8 mouse cellular contexts compared by ENCODE assay signal in the genomic region with DNA sequence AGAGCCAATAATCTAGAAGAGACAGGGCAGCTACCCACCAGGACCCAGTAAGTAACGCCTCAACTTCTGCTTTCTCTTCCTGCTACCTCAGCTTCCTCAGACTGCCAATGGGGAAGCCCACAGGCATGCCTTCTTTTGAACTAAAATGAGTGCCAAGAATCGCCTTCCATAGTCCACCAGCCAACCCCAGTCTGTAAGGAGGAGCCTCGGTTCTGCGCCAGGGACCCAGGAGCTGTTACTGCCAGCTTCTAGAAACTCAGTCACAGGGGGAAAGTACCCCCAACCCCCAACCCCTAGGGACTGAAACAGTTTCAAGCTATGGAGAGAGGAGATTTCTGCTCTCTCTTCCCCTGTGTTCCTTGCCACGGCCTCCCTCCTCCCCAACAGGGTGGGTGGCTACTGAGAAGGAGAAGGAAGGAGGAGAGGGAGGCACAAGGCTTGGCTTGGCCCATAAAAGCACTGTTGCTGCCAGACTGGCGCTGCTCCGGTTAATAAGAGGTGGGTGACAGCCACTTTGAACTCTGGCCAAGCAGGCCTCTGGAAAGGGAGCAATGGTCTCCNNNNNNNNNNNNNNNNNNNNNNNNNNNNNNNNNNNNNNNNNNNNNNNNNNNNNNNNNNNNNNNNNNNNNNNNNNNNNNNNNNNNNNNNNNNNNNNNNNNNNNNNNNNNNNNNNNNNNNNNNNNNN. TPM values are rescaled to one million over a fixed set of nuclear protein-coding genes. Genes with fewer than 3 reads are reported as not detected.
DNase-seq lines count a peak whose midpoint lies in the region; ATAC-seq and TF ChIP-seq lines count a peak whose summit lies in the region.

No protein-coding gene starts in this region.

- DNase-seq in forebrain, embryonic 10.5 days (ENCODE audit: extremely low spot score, low spot score), result no peak
- DNase-seq in MN1 (ENCODE audit: low spot score), result peak; percentile 46
- peak; percentile 72 for DNase-seq in forebrain, postnatal 0 days
- DNase-seq in lung, postnatal 10 days, result peak; percentile 80
- no peak for DNase-seq in gastrocnemius, postnatal 36 days

- peak overlapping the region; percentile 78; the same call in 1 of the 2 replicates for H3K4me3 ChIP-seq in forebrain, embryonic 10.5 days
- H3K4me3 ChIP-seq in forebrain, embryonic 12.5 days (replicated peaks), result no peak overlapping the region
- peak overlapping the region; percentile 49; the same call in 1 of the 2 replicates for H3K4me3 ChIP-seq in forebrain, postnatal 0 days (ENCODE audit: low read depth, low read length)
- no peak overlapping the region for H3K4me3 ChIP-seq in intestine, postnatal 0 days (ENCODE audit: low read depth, low read length)
- peak overlapping the region; percentile 12; the same call in 1 of the 2 replicates for H3K4me3 ChIP-seq in small intestine, adult 2 months (ENCODE audit: low read depth, low read length)

- H3K9ac ChIP-seq in forebrain, embryonic 12.5 days, result no peak overlapping the region
- peak overlapping the region; percentile 65 for H3K9ac ChIP-seq in forebrain, postnatal 0 days
- H3K9ac ChIP-seq in intestine, postnatal 0 days (ENCODE audit: low read depth, low read length), result no peak overlapping the region

- peaks cover 8% of the 10 kb centered on the region for H3K27me3 ChIP-seq in forebrain, embryonic 10.5 days (ENCODE audit: poor library complexity, severe bottlenecking)
- H3K27me3 ChIP-seq in forebrain, embryonic 12.5 days, result peaks cover 13% of the 10 kb centered on the region; the same call in 1 of the 2 replicates
- H3K27me3 ChIP-seq in forebrain, postnatal 0 days (ENCODE audit: insufficient read depth, low read length), result no peaks in the 10 kb centered on the region
- no peaks in the 10 kb centered on the region for H3K27me3 ChIP-seq in intestine, postnatal 0 days (replicated peaks; ENCODE audit: control insufficient read depth, insufficient read depth, low read length)
- no peaks in the 10 kb centered on the region for H3K27me3 ChIP-seq in small intestine, adult 2 months (ENCODE audit: control insufficient read depth, insufficient read depth, low read length)

- ATAC-seq in forebrain, embryonic 12.5 days (ENCODE audit: low FRiP score), result no peak
- peak; percentile 34 for ATAC-seq in forebrain, postnatal 0 days
- ATAC-seq in intestine, postnatal 0 days, result no peak

- H3K4me2 ChIP-seq in forebrain, embryonic 12.5 days, result no peak overlapping the region; the same call in 1 of the 2 replicates
- peak overlapping the region; percentile 48 for H3K4me2 ChIP-seq in forebrain, postnatal 0 days (ENCODE audit: low read depth)
- peak overlapping the region; percentile 85; the same call in 1 of the 2 replicates for H3K4me2 ChIP-seq in intestine, postnatal 0 days (replicated peaks; ENCODE audit: low read depth)

- intact Hi-C loops in gastrocnemius, postnatal 36 days (cut with DNase I), result no loop called here

- no peak for TF ChIP-seq POLR2A in small intestine, adult 2 months (IDR thresholded peaks at IDR 0.05; ENCODE audit: low read depth, low read length)

- no peaks in the 10 kb centered on the region for H3K9me3 ChIP-seq in forebrain, embryonic 10.5 days
- H3K9me3 ChIP-seq in forebrain, embryonic 12.5 days, result no peaks in the 10 kb centered on the region
- no peaks in the 10 kb centered on the region for H3K9me3 ChIP-seq in forebrain, postnatal 0 days (ENCODE audit: low read length)
- H3K9me3 ChIP-seq in intestine, postnatal 0 days (ENCODE audit: control insufficient read depth), result no peaks in the 10 kb centered on the region

- peaks cover 13% of the 10 kb centered on the region for H3K36me3 ChIP-seq in forebrain, embryonic 10.5 days (replicated peaks)
- no peaks in the 10 kb centered on the region; the same call in 1 of the 2 replicates for H3K36me3 ChIP-seq in forebrain, embryonic 12.5 days (replicated peaks)
- H3K36me3 ChIP-seq in forebrain, postnatal 0 days (ENCODE audit: insufficient read depth), result no peaks in the 10 kb centered on the region
- no peaks in the 10 kb centered on the region for H3K36me3 ChIP-seq in intestine, postnatal 0 days (ENCODE audit: control insufficient read depth, insufficient read depth)
- H3K36me3 ChIP-seq in small intestine, adult 2 months (ENCODE audit: control insufficient read depth, insufficient read depth, low read length), result no peaks in the 10 kb centered on the region

- H3K4me1 ChIP-seq in forebrain, embryonic 10.5 days, result peaks cover 29% of the 10 kb centered on the region
- H3K4me1 ChIP-seq in forebrain, embryonic 12.5 days, result peaks cover 20% of the 10 kb centered on the region
- peaks cover 14% of the 10 kb centered on the region for H3K4me1 ChIP-seq in forebrain, postnatal 0 days (ENCODE audit: insufficient read depth)
- H3K4me1 ChIP-seq in intestine, postnatal 0 days (replicated peaks; ENCODE audit: control insufficient read depth, insufficient read depth, low read length), result 0 out of 2 replicates have a peak, but pooled peaks cover 12% of the 10 kb centered on the region
- peaks cover 12% of the 10 kb centered on the region; the same call in 1 of the 2 replicates for H3K4me1 ChIP-seq in small intestine, adult 2 months (ENCODE audit: control insufficient read depth, insufficient read depth, insufficient read length, low read length)

- peak overlapping the region; percentile 93 for H3K27ac ChIP-seq in forebrain, embryonic 10.5 days
- no peak overlapping the region for H3K27ac ChIP-seq in forebrain, embryonic 12.5 days
- peak overlapping the region; percentile 79 for H3K27ac ChIP-seq in forebrain, postnatal 0 days (ENCODE audit: low read depth, low read length)
- no peak overlapping the region; the same call in 1 of the 2 replicates for H3K27ac ChIP-seq in intestine, postnatal 0 days (ENCODE audit: low read depth, low read length)
- H3K27ac ChIP-seq in small intestine, adult 2 months (ENCODE audit: insufficient read depth, low read depth, low read length), result peak overlapping the region; percentile 42

- no peak for TF ChIP-seq CTCF in forebrain, postnatal 0 days (IDR thresholded peaks at IDR 0.05; ENCODE audit: low read depth)
- TF ChIP-seq CTCF in intestine, postnatal 0 days (IDR thresholded peaks at IDR 0.05; ENCODE audit: low read depth), result no peak
- TF ChIP-seq CTCF in small intestine, adult 2 months (IDR thresholded peaks at IDR 0.05; ENCODE audit: extremely low read depth, insufficient read length, insufficient replicate concordance, low read depth, low read length), result no peak

- 83% methylated on average over 7 of the region's 7 CpGs for WGBS in forebrain, embryonic 10.5 days
- WGBS in forebrain, embryonic 12.5 days, result 79% methylated on average over 7 of the region's 7 CpGs
- 36% methylated on average over 7 of the region's 7 CpGs for WGBS in forebrain, postnatal 0 days
- 65% methylated on average over 7 of the region's 7 CpGs for WGBS in intestine, postnatal 0 days
- 25% methylated on average over 7 of the region's 7 CpGs for WGBS in small intestine, adult 2 months

RNA-seq across cellular contexts. Expression of a gene that starts 0.9 kb away (rescaled TPM):
- polyA plus RNA-seq in forebrain, embryonic 10.5 days (2016; fragmentation: Nextera tagmentation; extraction: Ambion mirVana), result 206 and 224 TPM in 2 replicates
- 226 TPM in 2 replicates for polyA plus RNA-seq in forebrain, embryonic 12.5 days (2016; fragmentation: Nextera tagmentation; extraction: Ambion mirVana)
- 214 and 275 TPM in 2 replicates for total RNA-seq in forebrain, postnatal 0 days (2014; rRNA removed)
- 388 and 443 TPM in 2 replicates for polyA plus RNA-seq in forebrain, postnatal 0 days (2015; fragmentation: Nextera tagmentation; extraction: Ambion mirVana)
- polyA plus RNA-seq in intestine, postnatal 0 days (2015; fragmentation: Nextera tagmentation; extraction: Ambion mirVana), result 78.8 and 80.0 TPM in 2 replicates
- polyA plus RNA-seq in small intestine, adult 2 months (2012; rRNA removed), result 23.5 and 26.9 TPM in 2 replicates
- total RNA-seq in gastrocnemius, postnatal 36 days (2021), result 10 to 100 TPM; 55.9 to 56.4 TPM

RNA-seq across cellular contexts. Expression of a gene that starts 1.5 kb away (rescaled TPM):
- 12.5 and 13.3 TPM in 2 replicates for polyA plus RNA-seq in forebrain, embryonic 10.5 days (2016; fragmentation: Nextera tagmentation; extraction: Ambion mirVana)
- 8.8 and 9.3 TPM in 2 replicates for polyA plus RNA-seq in forebrain, embryonic 12.5 days (2016; fragmentation: Nextera tagmentation; extraction: Ambion mirVana)
- total RNA-seq in forebrain, postnatal 0 days (2014; rRNA removed), result 4.1 and 5.3 TPM in 2 replicates
- 11.5 and 14.1 TPM in 2 replicates for polyA plus RNA-seq in forebrain, postnatal 0 days (2015; fragmentation: Nextera tagmentation; extraction: Ambion mirVana)
- polyA plus RNA-seq in intestine, postnatal 0 days (2015; fragmentation: Nextera tagmentation; extraction: Ambion mirVana), result 11.8 and 12.7 TPM in 2 replicates
- 29.4 and 36.0 TPM in 2 replicates for polyA plus RNA-seq in small intestine, adult 2 months (2012; rRNA removed)
- total RNA-seq in gastrocnemius, postnatal 36 days (2021), result 1 to 10 TPM in 1 of 2 experiments, under 1 TPM in 1; 0.79 to 1.1 TPM

RNA-seq across cellular contexts. Expression of a gene that starts 10.7 kb away (rescaled TPM):
- 1.0 and 1.1 TPM in 2 replicates for polyA plus RNA-seq in forebrain, embryonic 10.5 days (2016; fragmentation: Nextera tagmentation; extraction: Ambion mirVana)
- 1.4 and 1.8 TPM in 2 replicates for polyA plus RNA-seq in forebrain, embryonic 12.5 days (2016; fragmentation: Nextera tagmentation; extraction: Ambion mirVana)
- 2.4 and 4.3 TPM in 2 replicates for total RNA-seq in forebrain, postnatal 0 days (2014; rRNA removed)
- polyA plus RNA-seq in forebrain, postnatal 0 days (2015; fragmentation: Nextera tagmentation; extraction: Ambion mirVana), result 2.0 and 2.3 TPM in 2 replicates
- polyA plus RNA-seq in intestine, postnatal 0 days (2015; fragmentation: Nextera tagmentation; extraction: Ambion mirVana), result 1.1 and 1.3 TPM in 2 replicates
- 0.56 and 3.4 TPM in 2 replicates for polyA plus RNA-seq in small intestine, adult 2 months (2012; rRNA removed)
- under 1 TPM; 0.25 to 0.38 TPM for total RNA-seq in gastrocnemius, postnatal 36 days (2021)

RNA-seq across cellular contexts. Expression of a gene that starts 11.4 kb away (rescaled TPM):
- 17.9 and 18.0 TPM in 2 replicates for polyA plus RNA-seq in forebrain, embryonic 10.5 days (2016; fragmentation: Nextera tagmentation; extraction: Ambion mirVana)
- 23.5 and 24.5 TPM in 2 replicates for polyA plus RNA-seq in forebrain, embryonic 12.5 days (2016; fragmentation: Nextera tagmentation; extraction: Ambion mirVana)
- 37.2 and 54.8 TPM in 2 replicates for total RNA-seq in forebrain, postnatal 0 days (2014; rRNA removed)
- 50.3 and 59.1 TPM in 2 replicates for polyA plus RNA-seq in forebrain, postnatal 0 days (2015; fragmentation: Nextera tagmentation; extraction: Ambion mirVana)
- 22.0 and 25.3 TPM in 2 replicates for polyA plus RNA-seq in intestine, postnatal 0 days (2015; fragmentation: Nextera tagmentation; extraction: Ambion mirVana)
- 37.4 and 60.4 TPM in 2 replicates for polyA plus RNA-seq in small intestine, adult 2 months (2012; rRNA removed)
- 1 to 10 TPM; 2.7 to 2.9 TPM for total RNA-seq in gastrocnemius, postnatal 36 days (2021)

RNA-seq across cellular contexts. Expression of a gene that starts 12.5 kb away (rescaled TPM):
- 2.8 and 2.9 TPM in 2 replicates for polyA plus RNA-seq in forebrain, embryonic 10.5 days (2016; fragmentation: Nextera tagmentation; extraction: Ambion mirVana)
- polyA plus RNA-seq in forebrain, embryonic 12.5 days (2016; fragmentation: Nextera tagmentation; extraction: Ambion mirVana), result 23.1 and 25.4 TPM in 2 replicates
- total RNA-seq in forebrain, postnatal 0 days (2014; rRNA removed), result 395 and 483 TPM in 2 replicates
- polyA plus RNA-seq in forebrain, postnatal 0 days (2015; fragmentation: Nextera tagmentation; extraction: Ambion mirVana), result 158 and 178 TPM in 2 replicates
- polyA plus RNA-seq in intestine, postnatal 0 days (2015; fragmentation: Nextera tagmentation; extraction: Ambion mirVana), result 27.1 and 30.1 TPM in 2 replicates
- 27.0 and 30.1 TPM in 2 replicates for polyA plus RNA-seq in small intestine, adult 2 months (2012; rRNA removed)
- under 1 TPM; 0.51 to 0.62 TPM for total RNA-seq in gastrocnemius, postnatal 36 days (2021)

Comparison
In these comparisons a context has a peak if more than half of its experiments do, and no peak if none do; other contexts are left out.
1. DNase-seq: peak in MN1 (single experiment), forebrain, postnatal 0 days (single experiment) and lung, postnatal 10 days (single experiment); none in forebrain, embryonic 10.5 days (single experiment) and gastrocnemius, postnatal 36 days (0 of 2).
2. H3K27ac ChIP-seq: peak in forebrain, embryonic 10.5 days (single experiment), forebrain, postnatal 0 days (single experiment) and small intestine, adult 2 months (single experiment); none in forebrain, embryonic 12.5 days (single experiment) and intestine, postnatal 0 days (single experiment).
3. H3K4me3 ChIP-seq: peak in forebrain, embryonic 10.5 days (single experiment), forebrain, postnatal 0 days (single experiment) and small intestine, adult 2 months (single experiment); none in forebrain, embryonic 12.5 days (single experiment) and intestine, postnatal 0 days (single experiment).